Mouse (Mus musculus): ENCODE measurements around the gene Hist1h1c. TPM values are rescaled to one million over a fixed set of nuclear protein-coding genes. Genes with fewer than 3 reads are reported as not detected.
"Not testable (repeated sequence)": the region's sequence is repeated elsewhere in the genome, so short reads cannot be mapped to it uniquely, and the experiment has no call there.

The Hist1h1c gene
- polyA plus RNA-seq, 1 experiment, result 10.8 TPM

GRCm38 (mm10) chr13:23700786-23701520 lies 37.7 kb upstream of the Hist1h1c start:
- Histone ChIP-seq H3K27me3 (ENCODE audit: control insufficient read depth, insufficient read depth, low read length, poor library complexity, severe bottlenecking) (no peaks in the 10 kb centered on the region), H3K27ac (ENCODE audit: insufficient read depth, low read length) (no peak overlapping the region), H3K4me1 (ENCODE audit: control insufficient read depth, insufficient read depth, low read length) (no peaks in the 10 kb centered on the region), H3K4me3 (ENCODE audit: low read depth, low read length) (no peak overlapping the region), H3K9ac (ENCODE audit: low read depth, poor library complexity, severe bottlenecking) (no peak overlapping the region), H3K36me3 (ENCODE audit: control insufficient read depth, insufficient read depth, low read length, poor library complexity, severe bottlenecking) (no peaks in the 10 kb centered on the region), H3K9me3 (replicated peaks; ENCODE audit: control insufficient read depth, insufficient read depth, low read length, poor library complexity, severe bottlenecking) (no peaks in the 10 kb centered on the region)
- no peak for TF ChIP-seq EP300 (IDR thresholded peaks at IDR 0.05; ENCODE audit: insufficient read depth, low read depth, low read length)
- peak; percentile 47 for TF ChIP-seq CTCF (IDR thresholded peaks at IDR 0.05; ENCODE audit: low read depth, low read length)

- Histone ChIP-seq H3K36me3 (ENCODE audit: control insufficient read depth, insufficient read depth, low read length, poor library complexity, severe bottlenecking) (no peaks in the 10 kb centered on the region), H3K4me3 (ENCODE audit: low read depth, low read length) (no peak overlapping the region), H3K27ac (ENCODE audit: insufficient read depth, low read length) (no peak overlapping the region), H3K9ac (ENCODE audit: low read depth, poor library complexity, severe bottlenecking) (no peak overlapping the region), H3K27me3 (ENCODE audit: control insufficient read depth, insufficient read depth, low read length, poor library complexity, severe bottlenecking) (no peaks in the 10 kb centered on the region), H3K9me3 (replicated peaks; ENCODE audit: control insufficient read depth, insufficient read depth, low read length, poor library complexity, severe bottlenecking) (no peaks in the 10 kb centered on the region), H3K4me1 (ENCODE audit: control insufficient read depth, insufficient read depth, low read length) (no peaks in the 10 kb centered on the region)
- TF ChIP-seq POLR2A (IDR thresholded peaks at IDR 0.05; ENCODE audit: insufficient read depth, low read length) (no peak), EP300 (IDR thresholded peaks at IDR 0.05; ENCODE audit: insufficient read depth, low read depth, low read length) (no peak), CTCF (IDR thresholded peaks at IDR 0.05; ENCODE audit: low read depth, low read length) (no peak)
These were observed 36.4 kb upstream of the Hist1h1c start for GRCm38 (mm10) chr13:23702220-23702619.

GRCm38 (mm10) chr13:23702801-23703200 lies 35.8 kb upstream of the Hist1h1c start:
- H3K9me3 ChIP-seq (replicated peaks; ENCODE audit: control insufficient read depth, insufficient read depth, low read length, poor library complexity, severe bottlenecking), result not testable (repeated sequence)

GRCm38 (mm10) chr13:23705751-23706356 lies 32.8 kb upstream of the Hist1h1c start:
- H3K9me3 ChIP-seq (replicated peaks; ENCODE audit: control insufficient read depth, insufficient read depth, low read length, poor library complexity, severe bottlenecking), result no peaks in the 10 kb centered on the region
- no peak overlapping the region for H3K27ac ChIP-seq (ENCODE audit: insufficient read depth, low read length)

More at GRCm38 (mm10) chr13:23702801-23703200, 35.8 kb upstream of the Hist1h1c start:
- not testable (repeated sequence) for H3K27ac ChIP-seq (ENCODE audit: insufficient read depth, low read length); H3K36me3 ChIP-seq (ENCODE audit: control insufficient read depth, insufficient read depth, low read length, poor library complexity, severe bottlenecking); H3K9ac ChIP-seq (ENCODE audit: low read depth, poor library complexity, severe bottlenecking); H3K4me3 ChIP-seq (ENCODE audit: low read depth, low read length); H3K4me1 ChIP-seq (ENCODE audit: control insufficient read depth, insufficient read depth, low read length); H3K27me3 ChIP-seq (ENCODE audit: control insufficient read depth, insufficient read depth, low read length, poor library complexity, severe bottlenecking)

GRCm38 (mm10) chr13:23706771-23707170 lies 31.8 kb upstream of the Hist1h1c start:
- no peaks in the 10 kb centered on the region for H3K9me3 ChIP-seq (replicated peaks; ENCODE audit: control insufficient read depth, insufficient read depth, low read length, poor library complexity, severe bottlenecking)
- no peak overlapping the region for H3K9ac ChIP-seq (ENCODE audit: low read depth, poor library complexity, severe bottlenecking)
- TF ChIP-seq POLR2A (IDR thresholded peaks at IDR 0.05; ENCODE audit: insufficient read depth, low read length), result no peak
- TF ChIP-seq CTCF (IDR thresholded peaks at IDR 0.05; ENCODE audit: low read depth, low read length), result no peak
- TF ChIP-seq EP300 (IDR thresholded peaks at IDR 0.05; ENCODE audit: insufficient read depth, low read depth, low read length), result no peak
- H3K36me3 ChIP-seq (ENCODE audit: control insufficient read depth, insufficient read depth, low read length, poor library complexity, severe bottlenecking), result no peaks in the 10 kb centered on the region
- H3K4me3 ChIP-seq (ENCODE audit: low read depth, low read length), result no peak overlapping the region
- no peaks in the 10 kb centered on the region for H3K4me1 ChIP-seq (ENCODE audit: control insufficient read depth, insufficient read depth, low read length)
- no peak overlapping the region for H3K27ac ChIP-seq (ENCODE audit: insufficient read depth, low read length)
- H3K27me3 ChIP-seq (ENCODE audit: control insufficient read depth, insufficient read depth, low read length, poor library complexity, severe bottlenecking), result peaks cover 4% of the 10 kb centered on the region; the same call in 1 of the 2 replicates

More at GRCm38 (mm10) chr13:23705751-23706356, 32.8 kb upstream of the Hist1h1c start:
- H3K27me3 ChIP-seq (ENCODE audit: control insufficient read depth, insufficient read depth, low read length, poor library complexity, severe bottlenecking), result peaks cover 4% of the 10 kb centered on the region; the same call in 1 of the 2 replicates
- H3K36me3 ChIP-seq (ENCODE audit: control insufficient read depth, insufficient read depth, low read length, poor library complexity, severe bottlenecking), result no peaks in the 10 kb centered on the region
- H3K9ac ChIP-seq (ENCODE audit: low read depth, poor library complexity, severe bottlenecking), result no peak overlapping the region
- TF ChIP-seq CTCF (IDR thresholded peaks at IDR 0.05; ENCODE audit: low read depth, low read length), result no peak
- no peak for TF ChIP-seq EP300 (IDR thresholded peaks at IDR 0.05; ENCODE audit: insufficient read depth, low read depth, low read length)
- no peak for TF ChIP-seq POLR2A (IDR thresholded peaks at IDR 0.05; ENCODE audit: insufficient read depth, low read length)
- no peak overlapping the region for H3K4me3 ChIP-seq (ENCODE audit: low read depth, low read length)
- H3K4me1 ChIP-seq (ENCODE audit: control insufficient read depth, insufficient read depth, low read length), result no peaks in the 10 kb centered on the region

GRCm38 (mm10) chr13:23708041-23708440 lies 30.6 kb upstream of the Hist1h1c start:
- H3K27me3 ChIP-seq (ENCODE audit: control insufficient read depth, insufficient read depth, low read length, poor library complexity, severe bottlenecking), result peaks cover 4% of the 10 kb centered on the region; the same call in 1 of the 2 replicates
- H3K27ac ChIP-seq (ENCODE audit: insufficient read depth, low read length), result no peak overlapping the region
- no peak for TF ChIP-seq CTCF (IDR thresholded peaks at IDR 0.05; ENCODE audit: low read depth, low read length)
- TF ChIP-seq EP300 (IDR thresholded peaks at IDR 0.05; ENCODE audit: insufficient read depth, low read depth, low read length), result no peak
- TF ChIP-seq POLR2A (IDR thresholded peaks at IDR 0.05; ENCODE audit: insufficient read depth, low read length), result no peak
- H3K9me3 ChIP-seq (replicated peaks; ENCODE audit: control insufficient read depth, insufficient read depth, low read length, poor library complexity, severe bottlenecking), result no peaks in the 10 kb centered on the region
- no peak overlapping the region for H3K9ac ChIP-seq (ENCODE audit: low read depth, poor library complexity, severe bottlenecking)
- H3K4me1 ChIP-seq (ENCODE audit: control insufficient read depth, insufficient read depth, low read length), result no peaks in the 10 kb centered on the region
- no peak overlapping the region for H3K4me3 ChIP-seq (ENCODE audit: low read depth, low read length)
- no peaks in the 10 kb centered on the region for H3K36me3 ChIP-seq (ENCODE audit: control insufficient read depth, insufficient read depth, low read length, poor library complexity, severe bottlenecking)
